Mouse (Mus musculus): ENCODE data around the gene Apmap. TPM values are rescaled to one million over a fixed set of nuclear protein-coding genes. Genes with fewer than 3 reads are reported as not detected.
A peak's percentile ranks its signal among the peaks of the same experiment; 100 is the strongest.

Gene Apmap
- 10 to 100 TPM; 33.5 to 37.6 TPM for total RNA-seq (2021)

DNA sequence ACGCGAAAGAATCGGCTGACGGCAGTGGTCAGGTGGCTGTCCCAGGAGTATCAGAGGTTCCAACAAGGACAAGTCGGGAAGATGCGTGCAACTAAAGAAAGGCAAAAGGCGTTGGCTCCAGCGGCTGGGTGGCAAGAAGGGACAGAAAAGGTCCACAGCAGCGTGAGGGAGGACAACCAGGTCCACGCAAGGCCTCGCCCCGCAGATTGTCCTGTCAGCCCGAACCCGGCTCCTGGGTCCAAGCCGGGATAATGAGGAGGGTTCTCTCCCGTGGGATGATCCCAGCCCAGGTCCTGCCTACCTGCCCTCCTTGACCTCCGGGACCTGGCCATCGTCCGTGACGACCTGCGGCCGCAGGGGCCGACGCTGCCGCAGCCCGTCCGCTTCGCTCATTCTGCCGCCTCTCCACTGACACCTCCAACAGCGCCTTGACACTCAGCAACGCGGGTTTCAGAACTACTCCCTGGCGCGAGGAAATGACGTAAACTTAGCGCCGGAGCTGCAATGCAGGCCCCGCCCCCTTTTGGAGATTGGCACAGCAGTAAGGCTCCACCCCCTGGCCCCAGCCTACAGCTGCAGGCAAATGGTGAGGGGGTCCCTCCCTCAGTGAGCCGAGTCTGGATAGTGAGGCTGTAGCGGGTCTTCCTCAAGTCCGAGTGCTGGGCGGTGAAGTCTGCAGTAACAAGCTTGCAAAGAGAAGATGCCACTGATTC, at the start of gene Apmap:
Apmap (minus strand) TSS at position 481 of the 713 bp plus-strand sequence.
- DNase-seq, result peak; percentile 98

GRCm38 (mm10) chr2:150656975-150657768, 48.8 kb upstream of the Apmap start:
- DNase-seq, result no peak

DNA sequence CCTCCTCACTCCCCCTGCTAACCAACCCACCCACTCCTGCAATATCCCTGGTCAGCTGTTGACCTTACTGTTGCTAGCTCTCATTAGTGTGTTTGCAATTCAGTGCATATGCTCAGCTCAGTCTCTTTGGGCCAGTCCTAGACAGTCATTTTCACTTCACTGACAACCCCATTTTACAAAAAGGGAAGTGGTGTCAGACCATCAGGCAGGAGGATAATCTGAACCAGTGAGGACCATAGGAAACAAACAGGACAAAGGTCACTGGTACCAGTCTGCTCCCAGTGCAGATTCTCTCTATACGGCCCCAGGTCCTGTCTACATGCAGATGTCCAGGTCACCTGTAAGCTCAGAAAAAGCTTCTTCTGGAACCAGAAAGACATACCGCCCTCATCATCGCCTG, 47.7 kb upstream of the Apmap start:
- DNase-seq, result no peak

- no peak for DNase-seq
These were observed 46.9 kb upstream of the Apmap start for GRCm38 (mm10) chr2:150655290-150655689.

DNA sequence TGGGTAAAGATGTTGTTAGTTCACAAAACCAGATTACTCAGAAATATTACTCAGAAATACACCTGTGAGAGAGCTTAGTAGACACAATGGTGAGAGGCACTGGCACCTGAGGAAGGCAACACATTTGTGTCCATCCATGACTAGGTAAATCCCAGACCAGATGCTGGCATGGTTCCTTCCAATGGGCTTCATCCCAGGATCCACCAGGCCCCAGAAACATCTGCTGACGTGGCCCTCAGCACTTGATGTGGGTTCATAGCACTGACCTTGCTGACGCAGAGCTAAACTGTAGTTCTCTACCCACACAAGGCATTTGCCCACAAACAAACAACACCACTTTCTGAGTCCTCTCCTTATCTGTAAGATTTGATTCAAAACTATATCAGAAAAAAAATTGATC, 46.4 kb upstream of the Apmap start:
- no peak for DNase-seq

- DNase-seq, result no peak
These were observed 43.0 kb upstream of the Apmap start for GRCm38 (mm10) chr2:150651366-150651765.

GRCm38 (mm10) chr2:150650511-150651074, 42.2 kb upstream of the Apmap start:
- no peak for DNase-seq

- DNase-seq, result no peak
These were observed 40.0 kb upstream of the Apmap start for GRCm38 (mm10) chr2:150648300-150648895.

- DNase-seq, result no peak
These were observed 39.4 kb upstream of the Apmap start for GRCm38 (mm10) chr2:150647681-150648299.

DNA sequence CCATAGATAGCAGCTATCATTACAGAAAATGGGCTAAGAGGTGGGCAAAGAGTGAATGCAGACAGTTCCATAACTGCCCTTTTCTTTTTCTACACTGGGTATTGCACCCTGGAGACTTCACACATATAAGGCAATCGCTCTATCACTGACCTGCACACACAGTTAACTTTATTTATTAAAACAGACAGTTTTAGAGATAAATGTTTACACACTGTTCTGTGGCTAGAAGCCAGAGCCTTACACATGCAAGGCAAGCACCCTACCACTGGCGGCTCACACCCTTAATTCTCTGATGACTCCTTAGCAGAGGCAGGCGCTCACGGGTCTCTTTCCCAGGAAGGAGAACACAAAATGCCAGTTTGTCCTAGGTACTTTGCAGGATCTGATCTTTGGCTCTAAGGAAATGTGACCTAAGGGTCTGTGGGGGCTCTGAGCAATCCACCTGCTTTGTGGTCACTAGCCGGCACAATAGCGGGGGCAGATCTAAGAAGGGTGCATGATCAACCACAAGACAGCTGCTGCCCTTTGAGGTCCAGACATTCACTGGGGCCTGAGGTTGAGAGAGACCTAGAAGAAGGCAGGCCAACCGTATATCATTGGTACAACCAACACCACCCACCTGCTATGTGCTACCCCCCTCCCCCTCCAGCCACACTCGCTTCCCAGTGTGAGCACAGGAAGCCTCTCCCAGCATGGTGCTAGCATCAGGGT, 38.2 kb upstream of the Apmap start:
- no peak for DNase-seq

DNA sequence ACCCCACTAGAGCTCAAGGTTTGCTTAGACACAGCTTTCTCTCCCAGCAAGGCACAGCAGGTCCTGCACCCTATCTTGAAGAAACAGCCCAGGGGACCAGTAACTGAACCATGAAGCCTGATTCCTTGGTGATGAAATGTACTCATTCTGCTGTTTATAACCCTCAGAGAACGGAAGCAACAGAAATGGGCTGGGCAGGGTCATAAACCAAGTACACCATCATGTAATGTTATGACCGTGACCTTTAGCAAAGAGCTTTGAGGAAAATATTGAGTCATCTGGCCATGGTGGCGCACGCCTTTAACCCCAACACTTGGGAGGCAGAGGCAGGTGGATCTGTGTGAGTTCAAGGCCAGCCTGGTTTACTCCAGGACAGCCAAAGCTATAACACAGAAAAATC, 36.9 kb upstream of the Apmap start:
- DNase-seq, result no peak

DNA sequence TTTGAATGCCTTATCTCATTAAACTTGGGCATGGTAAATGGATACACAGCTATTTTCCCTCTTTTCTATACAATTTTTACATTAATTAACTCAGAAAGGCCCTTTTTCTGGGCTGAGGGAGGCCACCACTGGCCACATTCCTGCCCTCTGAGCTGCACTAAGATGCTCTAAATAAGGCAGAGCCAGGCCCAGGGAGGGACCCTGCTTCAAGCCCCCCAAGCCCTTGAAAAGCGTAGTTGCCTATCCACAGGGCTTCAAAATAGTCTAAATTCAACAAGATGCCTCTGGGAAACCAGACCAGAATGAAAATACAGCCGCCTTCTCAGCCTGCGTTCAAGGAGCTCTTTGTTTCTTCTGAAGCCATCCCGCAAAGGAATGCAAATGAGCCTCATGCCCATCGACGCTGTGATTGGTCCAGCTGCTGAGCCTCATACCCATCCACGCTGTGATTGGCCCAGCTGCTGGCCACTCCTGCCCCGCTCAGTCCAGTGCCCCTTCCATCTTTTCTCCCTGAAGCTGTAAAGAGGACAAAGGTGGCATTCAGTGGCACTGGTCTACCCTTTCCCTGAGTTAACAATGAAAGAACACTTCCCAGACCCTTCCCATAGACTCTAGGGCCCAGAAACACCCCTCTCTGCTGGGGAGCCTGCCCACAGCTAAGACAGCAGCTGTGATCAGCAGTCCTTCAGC, 35.5 kb upstream of the Apmap start:
- DNase-seq, result no peak

DNA sequence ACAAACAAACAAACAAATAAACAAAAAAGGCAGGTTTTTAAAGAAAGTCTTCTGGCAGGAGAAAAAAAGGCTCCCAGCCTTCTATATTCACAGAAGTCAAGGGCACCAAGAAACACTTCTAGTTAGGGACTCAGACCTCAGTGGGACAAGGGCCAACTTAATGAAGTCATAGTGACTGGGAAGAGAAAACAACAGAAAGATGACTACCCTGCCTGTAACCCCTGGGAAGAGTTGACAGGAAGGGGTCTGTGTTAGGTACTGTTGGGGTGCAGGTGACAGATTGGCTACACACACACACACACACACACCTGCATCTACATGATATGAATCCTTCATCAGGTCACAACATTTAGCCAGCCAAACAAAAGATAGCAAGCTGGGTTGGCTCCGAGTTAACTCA, 34.8 kb upstream of the Apmap start:
- no peak for DNase-seq

GRCm38 (mm10) chr2:150638370-150638733, 30.0 kb upstream of the Apmap start:
- DNase-seq, result no peak

- no peak for DNase-seq
These were observed 29.5 kb upstream of the Apmap start for GRCm38 (mm10) chr2:150637702-150638369.

GRCm38 (mm10) chr2:150635877-150636446, 27.6 kb upstream of the Apmap start:
- DNase-seq, result no peak

DNA sequence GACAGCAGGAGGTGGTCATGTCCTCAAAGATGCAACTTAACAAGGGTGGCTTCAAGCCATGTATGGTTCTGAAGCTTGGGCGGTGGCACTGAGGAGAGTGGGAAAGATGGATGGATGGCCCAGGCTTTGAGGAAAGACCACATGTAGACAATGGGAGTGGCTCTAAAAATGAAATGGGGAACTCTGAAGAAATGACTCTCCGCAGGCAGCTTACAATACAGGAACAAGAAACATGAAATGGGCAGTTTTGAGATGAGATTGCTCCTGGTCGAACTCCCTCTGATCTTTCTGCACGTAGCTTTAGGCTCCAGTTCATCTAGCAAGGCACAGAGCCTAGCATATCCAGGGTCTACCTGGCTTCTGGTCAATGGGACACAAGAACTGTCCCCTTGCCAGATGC, 20.9 kb upstream of the Apmap start:
- DNase-seq, result no peak

GRCm38 (mm10) chr2:150627140-150627539, 18.8 kb upstream of the Apmap start:
- DNase-seq, result no peak

- no peak for DNase-seq
These were observed 16.6 kb upstream of the Apmap start for GRCm38 (mm10) chr2:150624926-150625325.

GRCm38 (mm10) chr2:150623957-150624356, 15.6 kb upstream of the Apmap start:
- no peak for DNase-seq

DNA sequence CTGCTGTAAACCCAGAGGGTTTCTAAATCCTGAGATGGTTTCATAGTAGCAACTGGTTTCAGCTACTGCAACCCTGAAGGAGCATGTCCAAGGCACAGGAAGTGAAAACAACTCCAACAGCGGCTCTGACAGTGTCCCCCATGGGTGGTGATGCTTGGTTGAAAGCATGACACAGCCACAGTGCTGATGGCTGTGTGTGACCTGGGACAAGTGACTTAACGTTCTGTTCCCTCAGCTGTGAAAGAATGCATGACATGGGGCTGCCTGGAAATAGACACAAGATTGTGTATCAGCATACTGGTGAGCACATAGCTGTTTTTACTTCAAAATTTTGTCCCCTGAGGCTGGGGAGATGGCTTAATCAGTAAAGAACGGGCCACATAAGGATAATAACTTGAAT, 13.3 kb upstream of the Apmap start:
- DNase-seq, result no peak

Data from heart, postnatal 4 days (tissue).